Mouse (Mus musculus) G1E-ER4 (cell line): Measurements from ENCODE around the gene Hook2. TPM values are rescaled to one million over a fixed set of nuclear protein-coding genes. Genes with fewer than 3 reads are reported as not detected.

ENCODE experiments used
- GATA1 ChIP-seq: IDR thresholded peaks from one replicate; pipeline ENCODE4 v1.8.0; 2012; ENCODE audit warnings: low read length, inconsistent platforms
- polyA plus RNA-seq: library from polyadenylated mRNA; stranded (reverse); fragments of >175 nt; gene quantifications from 2 replicates; pipeline ENCODE4 v1.2.3, GENCODE M21; 2012

The Hook2 gene
- polyA plus RNA-seq, 1 experiment, result 11.9 TPM

- TF ChIP-seq GATA1, result no peak
Measured at GRCm38 (mm10) chr8:84967532-84968304, 22.7 kb upstream of the Hook2 start.

- TF ChIP-seq GATA1, result no peak
Measured at GRCm38 (mm10) chr8:84968650-84969049, 21.8 kb upstream of the Hook2 start.

GRCm38 (mm10) chr8:84969241-84970134, 20.9 kb upstream of the Hook2 start, which contains the start of the genes Gm49661, Prdx2 and Rnaseh2a:
Gene Gm49661 (minus strand): TSS chr8:84969433.
Gene Prdx2 (plus strand): TSS chr8:84969587.
Gene Rnaseh2a (minus strand): TSS chr8:84969767.
- no peak for TF ChIP-seq GATA1

GRCm38 (mm10) chr8:84970135-84970790, 20.1 kb upstream of the Hook2 start:
- TF ChIP-seq GATA1, result no peak

GRCm38 (mm10) chr8:84970913-84971312, 19.5 kb upstream of the Hook2 start:
- TF ChIP-seq GATA1, result peak; percentile 87

GRCm38 (mm10) chr8:84973079-84973478, 17.3 kb upstream of the Hook2 start:
- TF ChIP-seq GATA1, result no peak

GRCm38 (mm10) chr8:84973803-84974542, 16.4 kb upstream of the Hook2 start:
- TF ChIP-seq GATA1, result no peak

GRCm38 (mm10) chr8:84974543-84975142, 15.8 kb upstream of the Hook2 start:
- TF ChIP-seq GATA1, result no peak

- no peak for TF ChIP-seq GATA1
Measured at GRCm38 (mm10) chr8:84975434-84975833, 15.0 kb upstream of the Hook2 start.

GRCm38 (mm10) chr8:84976031-84976762, 14.2 kb upstream of the Hook2 start:
- TF ChIP-seq GATA1, result no peak

GRCm38 (mm10) chr8:84976763-84977434, 13.5 kb upstream of the Hook2 start:
- no peak for TF ChIP-seq GATA1

- TF ChIP-seq GATA1, result no peak
Measured at GRCm38 (mm10) chr8:84977435-84978247, 12.8 kb upstream of the Hook2 start.

- TF ChIP-seq GATA1, result no peak
Measured at GRCm38 (mm10) chr8:84978248-84978940, 12.0 kb upstream of the Hook2 start, which contains the start of gene Junb. Gene Junb (minus strand): TSS chr8:84978718.
